Mouse (Mus musculus) limb, embryonic 12.5 days (tissue): ENCODE data around the gene Map2k6. TPM values are rescaled to one million over a fixed set of nuclear protein-coding genes. Genes with fewer than 3 reads are reported as not detected.
A peak's percentile ranks its signal among the peaks of the same experiment; 100 is the strongest.

Source experiments
- ATAC-seq: fragments of 200-750 bp; cut with Nextera tagmentation; 2 replicates; pipeline ENCODE4 v1.8.0; 2017; ENCODE audit warnings: low read depth, moderate TSS enrichment; ENCODE audit not compliant: insufficient number of reproducible peaks, insufficient read depth, low FRiP score, low TSS enrichment
- H3K27ac ChIP-seq: fragments of 300-500 bp; sonication (generic); 2 replicates; pipeline ENCODE4 v1.5.1; 2016; ENCODE audit warnings: mild to moderate bottlenecking, moderate library complexity
- H3K27me3 ChIP-seq: fragments of 300-500 bp; sonication (generic); 2 replicates; pipeline ENCODE4 v1.6.1; 2016; ENCODE audit warnings: mild to moderate bottlenecking, moderate library complexity
- H3K36me3 ChIP-seq: fragments of 300-500 bp; sonication (generic); 2 replicates; pipeline ENCODE4 v1.6.1; 2016; ENCODE audit warnings: mild to moderate bottlenecking, moderate library complexity
- H3K4me1 ChIP-seq: fragments of 300-500 bp; sonication (generic); replicated peaks from 2 replicates; pipeline ENCODE4 v1.6.1; 2016
- H3K4me2 ChIP-seq: fragments of 300-500 bp; sonication (generic); 2 replicates; pipeline ENCODE4 v1.6.1; 2016; ENCODE audit warnings: mild to moderate bottlenecking, moderate library complexity
- H3K4me3 ChIP-seq: fragments of 300-500 bp; sonication (generic); replicated peaks from 2 replicates; pipeline ENCODE4 v1.5.1; 2016; ENCODE audit warnings: mild to moderate bottlenecking
- H3K9ac ChIP-seq: fragments of 300-500 bp; sonication (generic); replicated peaks from 2 replicates; pipeline ENCODE4 v1.6.1; 2016; ENCODE audit warnings: mild to moderate bottlenecking, moderate library complexity
- H3K9me3 ChIP-seq: fragments of 300-500 bp; sonication (generic); 2 replicates; pipeline ENCODE4 v1.6.1; 2016; ENCODE audit warnings: mild to moderate bottlenecking, moderate library complexity
- WGBS: fragments of 180-500 bp; shearing (Covaris S2); methylation state at CpG from one replicate; pipeline ENCODE4 v1.1.7; 2016; 5-methylcytosine and 5-hydroxymethylcytosine counted together
- polyA plus RNA-seq: library from polyadenylated mRNA; unstranded; fragments of >200 nt; fragmentation: Nextera tagmentation; extraction: Ambion mirVana; gene quantifications from 2 replicates; pipeline ENCODE4 v1.2.1, GENCODE M21; 2016

Gene Map2k6
- polyA plus RNA-seq, 1 experiment from 2014 or later: 49.2 TPM

DNA sequence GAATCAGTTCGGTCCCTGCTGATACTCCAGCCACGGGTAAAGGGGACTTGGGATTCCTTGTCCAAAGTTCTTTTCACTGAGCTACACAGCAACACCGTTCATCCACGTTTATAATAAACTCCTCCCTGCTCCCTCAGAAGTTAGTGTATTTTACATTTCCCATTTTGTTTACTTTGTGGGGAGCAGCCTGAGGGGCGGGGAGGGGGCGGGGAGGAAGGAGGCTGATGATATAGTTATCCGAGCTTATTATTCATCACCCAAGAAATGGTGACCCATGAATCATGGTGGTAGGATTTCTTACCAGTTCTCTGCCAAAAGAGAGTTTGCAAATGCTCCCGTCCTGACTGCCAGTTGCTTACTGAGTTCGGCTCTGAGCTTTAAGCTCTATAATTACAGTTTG is 6.7 kb downstream of the Map2k6 start:
- 0 out of 2 replicates have a peak, but pooled peaks cover 3% of the 10 kb centered on the region for H3K36me3 ChIP-seq
- H3K9me3 ChIP-seq: no peaks in the 10 kb centered on the region
- no peaks in the 10 kb centered on the region for H3K27me3 ChIP-seq
- no peak overlapping the region for H3K4me2 ChIP-seq
- peaks cover 22% of the 10 kb centered on the region for H3K4me1 ChIP-seq
- no peak overlapping the region for H3K9ac ChIP-seq
- 73% methylated on average over 9 of the region's 9 CpGs for WGBS
- no peak for ATAC-seq
- H3K27ac ChIP-seq: no peak overlapping the region
- no peak overlapping the region for H3K4me3 ChIP-seq

DNA sequence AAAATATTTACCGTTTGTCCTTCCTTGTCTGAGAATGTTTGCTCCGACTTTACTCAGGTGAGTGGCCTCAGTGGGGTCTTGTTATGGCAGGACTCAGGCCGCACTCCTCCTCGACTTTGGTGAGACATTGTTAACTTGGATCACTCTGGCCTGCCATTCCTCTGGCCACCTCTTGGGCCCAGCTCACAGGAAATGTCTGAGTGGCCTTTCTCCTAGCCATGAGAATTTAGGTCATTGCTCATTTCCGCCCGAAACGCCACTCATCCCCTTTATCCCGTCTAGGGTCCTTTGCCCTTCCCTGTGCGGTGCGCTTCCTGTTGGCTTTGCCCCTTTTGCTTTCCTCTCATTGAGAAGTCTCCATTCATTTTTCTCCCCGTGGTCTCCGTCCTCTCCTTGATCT is 10.2 kb downstream of the Map2k6 start:
- peaks cover 13% of the 10 kb centered on the region; the same call in 1 of the 2 replicates for H3K36me3 ChIP-seq

DNA sequence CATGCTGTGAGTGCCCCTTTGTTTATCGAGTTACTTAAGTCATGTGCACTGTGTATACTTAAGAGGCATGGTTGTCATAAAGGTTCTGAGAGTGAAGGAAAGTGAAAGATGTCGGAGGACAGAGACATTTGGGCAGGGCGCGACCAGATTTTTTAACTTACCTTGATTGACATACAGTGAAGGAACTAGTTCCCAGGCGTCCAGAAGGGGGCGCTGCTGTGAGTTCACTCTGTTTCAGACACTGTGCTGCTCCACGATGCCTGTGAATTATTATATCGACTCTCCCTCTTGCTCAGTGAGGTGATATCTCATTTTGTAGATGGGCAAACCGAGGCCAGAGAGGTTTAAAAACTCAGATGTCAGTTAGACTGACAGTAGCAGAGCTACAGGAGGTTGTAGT is 10.9 kb downstream of the Map2k6 start:
- ATAC-seq: no peak
- no peaks in the 10 kb centered on the region for H3K4me1 ChIP-seq
- 69% methylated on average over 9 of the region's 9 CpGs for WGBS
- peaks cover 13% of the 10 kb centered on the region; the same call in 1 of the 2 replicates for H3K36me3 ChIP-seq
- no peaks in the 10 kb centered on the region for H3K27me3 ChIP-seq
- no peak overlapping the region for H3K9ac ChIP-seq
- no peak overlapping the region for H3K4me2 ChIP-seq
- no peak overlapping the region for H3K4me3 ChIP-seq
- no peak overlapping the region for H3K27ac ChIP-seq
- H3K9me3 ChIP-seq: no peaks in the 10 kb centered on the region

More for the DNA sequence above, 10.2 kb downstream of the Map2k6 start:
- Histone ChIP-seq H3K27me3 (no peaks in the 10 kb centered on the region), H3K4me3 (no peak overlapping the region), H3K9me3 (no peaks in the 10 kb centered on the region), H3K9ac (no peak overlapping the region), H3K27ac (no peak overlapping the region), H3K4me2 (no peak overlapping the region), H3K4me1 (no peaks in the 10 kb centered on the region)
- 90% methylated on average over 12 of the region's 12 CpGs for WGBS
- no peak for ATAC-seq

DNA sequence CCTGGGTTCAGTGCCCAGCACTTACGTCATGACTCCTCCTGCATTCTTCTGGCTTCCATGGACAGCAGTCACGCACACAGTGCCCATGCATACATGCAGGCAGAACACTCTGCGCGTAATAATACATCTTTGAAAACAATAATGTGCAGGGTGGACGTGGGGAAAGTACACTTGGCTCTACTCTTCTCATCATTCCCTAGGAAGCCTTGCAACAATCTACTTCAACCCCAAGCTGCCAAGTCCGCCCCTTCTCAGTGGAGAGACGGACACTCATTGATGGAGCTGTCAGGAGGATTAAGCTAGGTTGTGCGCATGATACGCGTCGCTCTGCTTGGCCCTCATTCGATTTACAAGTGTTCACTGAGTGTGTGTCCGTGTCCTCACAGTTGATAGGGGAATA is 12.7 kb downstream of the Map2k6 start:
- Histone ChIP-seq H3K9ac (no peak overlapping the region), H3K4me2 (no peak overlapping the region), H3K4me3 (no peak overlapping the region), H3K4me1 (no peaks in the 10 kb centered on the region), H3K27ac (no peak overlapping the region), H3K9me3 (no peaks in the 10 kb centered on the region), H3K27me3 (no peaks in the 10 kb centered on the region), H3K36me3 (peaks cover 20% of the 10 kb centered on the region; the same call in 1 of the 2 replicates)
- WGBS: 93% methylated on average over 13 of the region's 13 CpGs
- no peak for ATAC-seq

DNA sequence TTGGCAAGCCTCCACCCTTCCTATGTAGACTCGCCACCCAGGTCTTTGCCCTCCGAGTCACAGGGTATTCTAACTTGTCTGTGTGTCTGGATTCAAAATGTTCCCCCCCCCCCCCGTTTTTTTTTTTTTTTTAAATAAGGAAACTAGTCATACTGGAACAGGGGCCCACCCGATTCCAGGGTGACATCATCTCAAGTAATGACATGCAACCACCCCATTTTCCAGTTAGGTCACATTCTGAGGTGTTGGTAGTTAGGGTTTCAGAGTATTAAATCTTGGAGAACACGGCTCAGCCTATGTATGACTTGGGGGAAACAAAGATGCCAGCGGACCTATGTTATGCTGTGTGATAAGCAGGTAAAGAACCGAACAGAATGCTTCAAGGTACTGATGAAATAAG is 15.3 kb downstream of the Map2k6 start:
- Histone ChIP-seq H3K9me3 (no peaks in the 10 kb centered on the region), H3K4me2 (no peak overlapping the region), H3K27me3 (no peaks in the 10 kb centered on the region), H3K4me1 (no peaks in the 10 kb centered on the region), H3K9ac (no peak overlapping the region), H3K27ac (no peak overlapping the region), H3K4me3 (no peak overlapping the region), H3K36me3 (peaks cover 21% of the 10 kb centered on the region; the same call in 1 of the 2 replicates)
- 87% methylated on average over 7 of the region's 7 CpGs for WGBS
- ATAC-seq: no peak

DNA sequence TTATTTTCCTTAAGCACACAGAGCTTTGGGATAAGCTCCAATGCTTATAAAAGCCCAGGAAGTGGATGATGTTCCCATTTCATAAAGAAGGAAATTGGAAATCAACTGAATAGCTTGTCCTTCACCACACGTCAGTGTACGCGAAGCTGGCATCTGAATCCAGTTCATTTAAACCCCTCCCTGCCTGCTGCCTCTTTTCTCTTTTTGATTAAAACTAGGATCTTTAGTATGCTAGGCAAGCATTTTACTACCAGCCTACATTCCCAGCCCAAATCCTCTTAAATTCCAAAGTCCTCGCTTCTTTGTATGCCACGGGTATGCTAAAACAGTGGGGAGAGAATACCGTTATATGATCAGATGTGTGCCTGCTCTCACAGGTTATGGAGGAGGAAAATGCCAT is 17.8 kb downstream of the Map2k6 start:
- H3K9me3 ChIP-seq: no peaks in the 10 kb centered on the region
- no peaks in the 10 kb centered on the region for H3K4me1 ChIP-seq
- no peak overlapping the region for H3K9ac ChIP-seq
- WGBS: 83% methylated on average over 6 of the region's 6 CpGs
- H3K27me3 ChIP-seq: no peaks in the 10 kb centered on the region
- peaks cover 14% of the 10 kb centered on the region; the same call in 1 of the 2 replicates for H3K36me3 ChIP-seq
- H3K27ac ChIP-seq: no peak overlapping the region
- no peak overlapping the region for H3K4me2 ChIP-seq
- H3K4me3 ChIP-seq: no peak overlapping the region
- no peak for ATAC-seq

DNA sequence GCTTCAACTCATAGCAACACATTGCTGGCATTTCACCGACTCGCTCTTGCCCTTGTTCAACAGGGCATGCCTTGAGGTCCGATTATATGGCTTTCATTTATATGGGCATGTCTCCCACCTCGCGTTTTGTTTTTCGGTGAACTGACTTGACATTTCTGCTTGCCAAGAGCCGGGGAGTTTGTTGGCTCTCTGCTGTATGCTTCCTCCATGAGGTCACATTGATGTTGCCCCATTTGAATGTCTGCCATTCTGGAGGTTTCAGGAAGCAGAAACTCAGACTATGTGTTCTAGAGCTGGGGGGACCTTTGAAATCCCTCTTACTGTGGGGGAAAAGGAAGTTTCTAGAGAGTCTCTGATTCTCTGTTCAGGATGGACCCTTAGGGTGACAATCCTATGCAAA is 21.5 kb downstream of the Map2k6 start:
- WGBS: 94% methylated on average over 7 of the region's 7 CpGs
- Histone ChIP-seq H3K4me2 (no peak overlapping the region), H3K4me1 (no peaks in the 10 kb centered on the region), H3K9me3 (no peaks in the 10 kb centered on the region), H3K27me3 (no peaks in the 10 kb centered on the region), H3K9ac (no peak overlapping the region), H3K27ac (no peak overlapping the region), H3K4me3 (no peak overlapping the region), H3K36me3 (peaks cover 12% of the 10 kb centered on the region; the same call in 1 of the 2 replicates)
- ATAC-seq: no peak

DNA sequence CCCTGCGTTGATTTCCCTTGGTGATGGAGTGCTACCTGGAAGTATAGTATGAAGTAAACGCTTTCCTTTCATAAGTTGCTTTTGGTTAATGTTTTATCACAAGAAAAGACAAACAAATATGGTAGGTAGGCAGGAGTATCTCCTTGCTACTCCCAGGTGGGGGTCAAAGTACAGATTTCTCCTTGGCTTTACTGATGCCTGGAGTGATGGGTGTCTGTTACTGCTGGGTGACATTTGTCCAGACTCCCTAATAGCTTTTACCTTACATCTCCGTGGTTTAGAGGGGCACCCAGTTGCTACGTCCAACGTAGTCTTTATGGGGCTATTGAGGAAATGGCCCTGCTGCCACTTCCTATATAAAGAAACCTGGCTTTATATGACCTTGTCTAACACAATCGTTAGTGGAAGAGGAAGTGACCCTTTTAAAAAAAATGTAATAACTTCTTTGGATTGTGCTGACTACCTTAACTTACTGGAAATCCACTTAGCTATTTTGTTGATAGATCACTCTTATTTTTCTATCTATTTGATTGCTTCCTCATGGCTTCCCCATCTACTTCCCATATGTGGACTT is 27.7 kb downstream of the Map2k6 start:
- ATAC-seq: no peak
- Histone ChIP-seq H3K4me1 (peaks cover 18% of the 10 kb centered on the region), H3K4me3 (no peak overlapping the region), H3K4me2 (no peak overlapping the region), H3K36me3 (no peaks in the 10 kb centered on the region), H3K27me3 (no peaks in the 10 kb centered on the region), H3K9ac (no peak overlapping the region), H3K9me3 (no peaks in the 10 kb centered on the region), H3K27ac (no peak overlapping the region)
- WGBS: 50% methylated on average over 6 of the region's 6 CpGs

DNA sequence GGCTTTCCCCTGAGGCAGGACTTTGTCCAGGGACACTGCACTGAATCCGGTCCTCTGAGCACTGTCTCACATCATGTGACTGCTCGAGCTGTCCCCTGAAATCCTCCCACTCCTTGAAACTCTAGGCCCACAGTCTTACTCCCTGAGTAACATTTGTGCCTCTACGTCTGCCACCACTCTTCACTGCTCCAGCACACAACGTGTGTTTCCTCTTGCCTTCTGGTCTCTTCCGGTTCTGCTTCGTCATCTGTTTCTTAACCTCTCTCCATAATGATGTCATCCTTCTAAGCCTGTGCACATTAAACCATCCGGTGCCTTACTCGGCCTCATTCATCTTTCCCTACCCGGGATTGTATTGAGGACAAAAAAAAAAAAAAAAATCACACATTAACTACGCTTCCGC is 28.2 kb downstream of the Map2k6 start:
- Histone ChIP-seq H3K4me2 (no peak overlapping the region), H3K36me3 (no peaks in the 10 kb centered on the region), H3K27ac (no peak overlapping the region), H3K27me3 (no peaks in the 10 kb centered on the region), H3K9me3 (no peaks in the 10 kb centered on the region), H3K9ac (no peak overlapping the region), H3K4me1 (peaks cover 18% of the 10 kb centered on the region), H3K4me3 (no peak overlapping the region)
- WGBS: 58% methylated on average over 11 of the region's 11 CpGs
- ATAC-seq: no peak

DNA sequence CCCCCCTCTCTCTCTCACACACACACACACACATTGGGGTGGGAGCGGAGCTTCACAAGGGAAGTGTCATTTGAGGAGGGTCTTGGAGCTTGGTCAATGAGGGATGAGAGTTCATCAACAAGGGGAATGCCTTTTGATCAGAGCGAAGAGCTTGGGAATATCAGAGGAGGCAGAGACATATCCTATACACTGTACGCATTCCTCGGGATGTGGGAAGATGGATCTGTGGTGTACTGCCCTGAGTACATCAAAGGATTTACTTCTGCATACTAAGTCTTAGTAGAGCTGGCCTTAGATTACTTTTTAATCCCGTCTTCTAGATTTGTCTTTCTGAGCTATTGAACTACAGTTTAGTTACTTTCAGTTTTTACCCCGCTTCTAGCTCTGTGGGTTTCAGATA is 30.1 kb downstream of the Map2k6 start:
- no peaks in the 10 kb centered on the region for H3K9me3 ChIP-seq
- no peaks in the 10 kb centered on the region for H3K27me3 ChIP-seq
- H3K27ac ChIP-seq: no peak overlapping the region
- no peak for ATAC-seq
- peaks cover 18% of the 10 kb centered on the region for H3K4me1 ChIP-seq
- no peak overlapping the region for H3K4me2 ChIP-seq
- H3K4me3 ChIP-seq: no peak overlapping the region
- 87% methylated on average over 6 of the region's 6 CpGs for WGBS
- no peaks in the 10 kb centered on the region for H3K36me3 ChIP-seq
- no peak overlapping the region for H3K9ac ChIP-seq

DNA sequence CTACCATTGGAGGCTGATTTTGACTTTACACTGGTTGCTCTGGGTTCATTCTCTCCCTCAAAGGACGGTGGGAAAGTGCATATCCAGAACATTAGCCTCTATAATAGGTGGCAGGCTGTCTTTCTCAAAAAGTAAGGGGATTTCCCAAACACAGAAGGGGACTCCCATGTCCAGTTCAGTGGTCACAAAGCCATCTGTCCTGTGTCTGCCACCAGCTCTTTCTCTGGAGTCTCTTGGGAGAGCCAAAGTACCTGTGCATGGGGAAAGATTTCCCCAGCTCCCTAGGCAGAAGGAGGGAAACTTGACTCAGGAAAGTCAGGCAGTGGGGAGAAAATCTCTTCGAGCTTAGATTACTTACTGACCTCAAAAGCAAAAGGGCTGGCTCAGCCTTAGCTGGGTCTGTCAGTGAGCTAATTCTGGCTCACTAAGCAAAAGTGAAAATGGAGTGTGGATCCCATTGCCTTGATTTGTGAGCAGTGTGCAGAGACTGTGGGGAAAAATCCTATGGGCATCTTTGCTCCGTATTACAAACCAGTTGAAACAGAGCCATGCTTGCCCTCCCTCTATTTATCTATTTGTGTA is 31.0 kb downstream of the Map2k6 start:
- Histone ChIP-seq H3K9me3 (no peaks in the 10 kb centered on the region), H3K27ac (0 out of 2 replicates have a peak overlapping the region, but pooled peaks have one; percentile 50), H3K27me3 (no peaks in the 10 kb centered on the region), H3K4me3 (no peak overlapping the region), H3K4me2 (no peak overlapping the region), H3K9ac (no peak overlapping the region), H3K36me3 (peaks cover 5% of the 10 kb centered on the region), H3K4me1 (peaks cover 18% of the 10 kb centered on the region)
- WGBS: 67% methylated on average over 3 of the region's 3 CpGs
- no peak for ATAC-seq
